Mouse (Mus musculus) c-Kit-positive CD71-negative TER-119-negative erythroid progenitor cells, embryonic 14.5 days (primary cell): Measurements from ENCODE around the gene Hcfc1r1.

ENCODE experiments used
- DNase-seq: peaks from one replicate; pipeline ENCODE4 v3.0.0-alpha.2; 2013; ENCODE audit warnings: low read depth

The Hcfc1r1 gene

DNA sequence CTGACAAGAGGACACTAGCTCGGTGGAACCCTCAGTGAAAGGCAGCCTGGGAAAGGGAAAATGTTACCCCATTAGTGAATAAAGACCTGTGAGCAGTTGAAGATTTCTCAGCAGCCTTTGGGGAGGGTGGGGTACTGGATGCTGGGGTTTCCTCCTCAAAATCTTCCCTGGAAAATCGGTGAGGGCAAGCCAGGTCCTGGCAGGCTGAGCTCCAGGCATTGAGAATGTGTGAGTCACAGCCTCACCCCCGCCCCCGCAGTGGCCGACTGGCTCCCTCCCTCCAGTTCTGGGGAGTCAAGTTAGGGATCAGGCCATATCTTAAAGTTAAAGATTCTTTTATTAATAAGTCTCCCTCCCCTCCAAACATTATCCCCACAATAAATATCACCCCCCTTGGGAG lies 1.7 kb downstream of the Hcfc1r1 start:
- DNase-seq: no peak

DNA sequence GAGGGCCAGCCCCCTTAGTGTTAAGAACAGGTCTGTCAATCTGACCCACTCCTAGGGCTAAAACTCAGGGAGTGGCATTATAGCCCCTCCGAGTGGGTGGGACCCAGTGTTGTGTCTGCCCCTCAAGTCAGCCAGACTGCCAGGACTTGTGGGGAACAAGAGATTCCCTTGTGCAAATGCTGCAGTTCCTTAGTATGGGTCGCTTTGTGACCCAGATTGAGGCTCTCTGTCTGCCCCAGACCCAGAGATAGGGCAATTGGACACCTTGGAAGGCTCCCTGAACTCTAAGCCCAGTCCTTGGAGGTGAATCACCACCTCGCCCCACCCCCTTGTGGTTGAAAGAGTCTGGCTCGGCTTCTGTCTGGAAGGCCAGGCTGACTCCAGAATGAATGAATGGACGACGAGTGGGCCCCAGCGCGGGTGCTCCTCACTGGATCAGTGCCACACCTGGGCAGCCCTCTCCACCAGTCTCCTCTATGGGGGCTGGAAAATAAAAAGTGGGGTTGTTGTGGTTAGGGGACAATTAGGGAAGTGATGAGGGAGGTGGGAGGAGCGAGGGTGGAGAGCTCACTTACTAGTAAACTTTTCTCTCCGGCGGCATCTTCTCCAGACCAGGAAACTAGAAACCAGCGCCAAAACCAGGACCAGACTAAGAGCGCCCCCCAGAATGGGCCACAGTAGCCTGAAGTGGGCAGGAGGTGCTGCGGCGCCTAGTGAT lies 2.3 kb downstream of the Hcfc1r1 start:
- DNase-seq: peak; percentile 75

DNA sequence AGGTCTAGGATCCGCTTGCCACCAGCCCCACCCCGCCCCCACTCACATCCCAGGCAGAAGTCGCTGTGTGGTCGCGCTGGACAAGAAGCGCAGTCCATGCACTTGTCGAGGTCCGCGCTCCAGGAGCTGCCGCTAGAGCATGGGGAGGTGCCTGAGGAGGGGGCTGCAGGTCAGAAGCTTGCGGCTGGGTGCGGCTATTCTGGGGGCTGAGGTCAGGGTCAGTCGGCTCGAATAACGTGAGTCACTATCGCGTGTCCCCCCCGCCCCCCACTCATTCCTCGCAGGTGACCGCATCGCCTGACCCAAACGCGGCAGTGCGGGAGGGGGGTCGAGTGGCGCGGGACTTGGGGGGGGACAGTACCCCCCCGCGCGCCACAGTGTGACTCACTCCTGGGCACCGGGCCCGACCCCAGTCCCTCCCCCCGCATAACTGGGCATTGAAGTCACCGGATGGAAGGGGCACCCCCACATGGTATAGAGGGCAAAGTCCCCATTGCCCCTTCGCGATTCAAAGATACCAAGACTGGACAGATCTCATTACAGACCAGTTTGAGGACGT lies 3.2 kb downstream of the Hcfc1r1 start:
- DNase-seq: no peak

GRCm38 (mm10) chr17:23677236-23677679 lies 3.9 kb downstream of the Hcfc1r1 start, which contains the start of gene Tnfrsf12a:
Gene Tnfrsf12a, minus strand, starts transcription at chr17:23677468.
- peak; percentile 82 for DNase-seq

GRCm38 (mm10) chr17:23679127-23679835 lies 5.9 kb downstream of the Hcfc1r1 start, which contains the start of gene Cldn6:
Gene Cldn6, plus strand, starts transcription at chr17:23679249.
- DNase-seq: no peak

- DNase-seq: no peak
Observed at GRCm38 (mm10) chr17:23680336-23680735, 6.9 kb downstream of the Hcfc1r1 start.

DNA sequence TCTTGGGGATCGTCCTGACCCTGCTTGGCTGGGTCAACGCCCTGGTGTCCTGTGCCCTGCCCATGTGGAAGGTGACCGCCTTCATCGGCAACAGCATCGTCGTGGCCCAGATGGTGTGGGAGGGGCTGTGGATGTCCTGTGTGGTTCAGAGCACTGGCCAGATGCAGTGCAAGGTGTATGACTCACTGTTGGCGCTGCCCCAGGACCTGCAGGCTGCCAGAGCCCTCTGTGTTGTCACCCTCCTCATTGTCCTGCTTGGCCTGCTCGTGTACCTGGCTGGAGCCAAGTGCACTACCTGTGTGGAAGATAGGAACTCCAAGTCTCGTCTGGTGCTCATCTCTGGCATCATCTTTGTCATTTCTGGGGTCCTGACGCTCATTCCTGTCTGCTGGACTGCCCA lies 7.7 kb downstream of the Hcfc1r1 start:
- DNase-seq: no peak

- DNase-seq: no peak
Observed at GRCm38 (mm10) chr17:23682092-23682491, 8.7 kb downstream of the Hcfc1r1 start.

GRCm38 (mm10) chr17:23682530-23682929 lies 9.1 kb downstream of the Hcfc1r1 start:
- DNase-seq: no peak

GRCm38 (mm10) chr17:23683226-23683625 lies 9.8 kb downstream of the Hcfc1r1 start:
- no peak for DNase-seq

GRCm38 (mm10) chr17:23683856-23684672 lies 10.7 kb downstream of the Hcfc1r1 start, which contains the start of gene Cldn9:
Gene Cldn9, minus strand, starts transcription at chr17:23684026.
- no peak for DNase-seq

DNA sequence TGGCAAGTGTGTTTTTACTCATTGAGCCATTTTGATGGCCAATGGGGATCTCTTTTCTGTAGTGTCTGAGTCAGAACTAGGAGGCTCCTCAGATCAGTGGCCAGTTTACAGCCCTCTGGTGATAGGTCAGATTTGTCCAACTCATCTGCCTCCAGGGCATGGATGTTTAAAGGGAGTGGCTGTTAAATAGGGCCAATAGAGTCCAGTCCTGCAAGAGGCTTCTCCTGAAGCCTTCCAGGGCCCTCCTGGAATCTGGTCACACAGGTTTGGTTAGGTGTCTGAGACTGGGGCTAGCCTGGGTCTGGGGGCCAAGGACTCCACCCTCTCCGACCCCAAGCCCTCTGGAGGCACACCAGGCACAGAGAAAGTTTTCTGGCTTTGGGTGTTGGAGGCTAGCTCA lies 21.1 kb downstream of the Hcfc1r1 start:
- no peak for DNase-seq

DNA sequence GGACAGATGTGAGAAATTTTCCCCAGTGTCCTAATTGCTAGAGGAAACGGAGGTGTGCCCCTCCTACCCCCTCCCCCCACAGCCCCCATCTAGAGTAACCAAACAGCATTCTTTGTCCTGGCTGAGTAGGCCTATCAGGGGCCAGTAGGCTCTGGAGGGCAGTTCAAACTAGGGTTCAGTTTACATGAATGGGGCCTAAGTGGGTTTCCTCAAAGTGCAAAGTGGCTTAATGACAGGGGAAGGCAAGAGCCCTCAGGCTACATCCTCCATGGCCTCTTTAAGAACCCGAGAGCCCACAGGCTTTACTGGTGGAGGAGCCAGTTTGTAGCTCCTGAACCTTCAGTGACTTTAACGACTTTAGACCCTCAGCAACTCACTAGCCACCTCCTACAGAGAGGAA lies 22.4 kb downstream of the Hcfc1r1 start:
- DNase-seq: no peak

DNA sequence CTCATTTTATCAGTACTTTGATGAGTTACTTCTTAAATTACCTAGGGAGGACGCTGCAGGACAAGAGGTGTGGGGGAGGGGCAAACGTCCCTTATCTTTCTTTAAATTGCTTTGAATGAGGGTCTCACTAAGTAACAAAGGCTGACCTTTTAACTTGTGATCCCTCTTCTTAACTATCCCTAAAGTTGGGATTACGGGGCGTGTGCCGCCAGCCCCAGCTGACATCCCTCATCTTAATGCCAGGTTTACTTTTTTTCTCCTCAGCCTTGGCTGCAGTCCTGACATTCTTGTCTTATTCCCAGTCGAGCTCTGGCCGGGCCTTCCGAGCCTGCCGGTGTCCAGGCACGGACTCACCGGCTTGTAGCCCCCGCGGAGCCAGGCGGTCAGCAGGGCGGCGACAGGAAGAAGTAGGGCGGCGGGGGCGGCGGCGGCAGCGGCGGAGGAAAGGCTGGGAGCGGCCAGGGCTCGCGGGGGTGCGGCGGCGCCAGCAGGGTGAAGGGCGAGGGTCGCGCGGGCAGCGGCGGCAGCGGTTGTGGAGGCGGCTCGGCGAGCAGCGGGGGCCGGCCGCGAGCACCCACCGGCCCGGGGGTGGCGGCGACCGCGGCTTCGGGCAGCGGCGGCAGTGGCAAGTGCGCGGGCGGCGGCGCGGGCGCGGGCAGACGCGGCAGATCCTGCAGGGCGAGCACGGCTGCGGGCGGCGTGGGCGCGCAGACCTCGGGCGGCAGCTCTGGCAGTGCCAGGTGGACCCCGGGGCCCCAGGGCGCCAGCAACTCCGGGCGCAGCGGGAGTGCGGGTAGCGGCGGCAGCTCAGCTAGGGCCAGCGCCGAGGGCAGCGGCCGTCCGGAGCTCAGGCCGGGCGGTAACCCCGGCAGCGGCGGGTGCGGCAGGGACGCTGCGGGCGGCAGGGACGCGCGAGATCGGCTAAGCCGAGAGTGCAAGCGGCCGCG lies 26.0 kb downstream of the Hcfc1r1 start:
- no peak for DNase-seq

- peak; percentile 85 for DNase-seq
Observed at GRCm38 (mm10) chr17:23700079-23700478, 26.7 kb downstream of the Hcfc1r1 start.

- no peak for DNase-seq
Observed at GRCm38 (mm10) chr17:23703301-23703700, 29.9 kb downstream of the Hcfc1r1 start.

DNA sequence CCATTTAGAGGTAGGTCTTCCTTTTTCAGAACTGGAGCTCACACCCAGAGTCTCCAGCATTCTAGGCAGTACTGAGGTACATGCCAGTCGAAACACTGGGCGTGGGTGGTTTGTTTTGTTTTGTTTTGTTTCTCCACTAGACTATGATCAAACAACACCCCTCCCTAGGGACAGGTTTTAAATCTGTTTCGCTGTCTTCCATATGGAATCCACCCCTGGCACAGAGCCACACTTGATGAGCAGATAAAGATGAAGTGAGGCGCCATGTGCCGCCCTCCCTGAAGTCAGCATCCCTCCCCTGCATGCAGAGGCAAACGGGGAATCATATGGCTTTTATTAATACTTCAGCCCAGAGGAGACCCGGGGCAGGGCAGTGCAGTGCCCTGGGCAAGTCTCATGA lies 31.3 kb downstream of the Hcfc1r1 start:
- DNase-seq: no peak

GRCm38 (mm10) chr17:23705525-23706104 lies 32.2 kb downstream of the Hcfc1r1 start:
- no peak for DNase-seq

DNA sequence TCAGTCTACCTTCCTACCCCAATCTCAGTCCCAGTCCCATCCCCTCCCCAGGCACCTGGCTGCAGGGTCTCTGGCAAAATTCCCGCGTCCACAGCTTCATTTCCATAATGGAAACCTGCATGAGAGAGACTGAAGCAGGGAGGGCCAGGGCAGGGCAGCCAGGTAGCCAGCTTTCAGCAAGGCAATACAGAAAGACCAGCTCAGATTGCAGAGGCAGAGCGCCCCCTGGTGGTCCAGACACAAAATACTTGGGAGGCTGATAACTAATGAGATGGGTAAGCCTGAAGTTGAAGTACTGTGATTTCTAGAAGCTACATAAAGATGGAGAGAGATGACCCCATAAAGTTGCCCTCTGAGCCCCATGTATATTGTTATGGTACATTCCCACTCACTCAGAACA lies 32.8 kb downstream of the Hcfc1r1 start:
- peak; percentile 57 for DNase-seq

DNA sequence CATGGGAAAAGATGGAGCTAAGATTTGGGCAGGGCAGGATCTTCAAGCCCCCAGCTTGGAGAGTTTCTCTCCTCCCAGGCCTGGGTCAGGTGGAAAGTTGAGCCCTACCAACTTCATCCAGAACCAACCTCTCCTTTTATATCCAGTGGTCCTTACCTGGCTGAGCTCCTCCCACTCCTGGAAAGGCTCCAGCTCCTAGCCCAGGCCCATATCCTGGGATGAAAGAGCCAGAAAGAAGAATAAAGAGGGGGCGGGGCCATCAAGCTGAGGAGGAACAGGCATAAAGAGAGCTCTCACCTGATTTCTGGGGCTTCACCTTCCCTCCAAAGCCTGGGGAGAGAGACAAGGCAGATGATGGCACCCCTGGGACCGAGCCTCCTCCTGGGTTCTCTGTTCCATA lies 43.6 kb downstream of the Hcfc1r1 start:
- DNase-seq: no peak

GRCm38 (mm10) chr17:23719455-23719854 lies 46.1 kb downstream of the Hcfc1r1 start:
- DNase-seq: no peak
